In genomic region chr6:48533475-48533874, GRCm38 (mm10) we compare ENCODE assay signal across 23 mouse cellular contexts. TPM values are rescaled to one million over a fixed set of nuclear protein-coding genes. Genes with fewer than 3 reads are reported as not detected.
"Had no signal": no experiment of that assay in that cellular context is flagged by ENCODE, and none has a peak within 500 bp of the region (broad histone marks: within the 10 kb centered on the region; RNA-seq: fewer than 3 reads in every experiment).

No protein-coding gene starts in this region.

- H3K4me3 ChIP-seq: neural tube, embryonic 13.5 days; neural tube, embryonic 15.5 days; stomach, embryonic 15.5 days had no signal

- DNase-seq: retina, postnatal 1 day; right cerebral cortex, adult 18-20 months; right cerebral cortex, postnatal 14 days; right cerebral cortex, postnatal 25 days; right cerebral cortex, postnatal 4 days; spleen, adult 18-20 months; thymus, adult 18-20 months; thymus, adult 2 months; thymus, postnatal 14 days; thymus, postnatal 25 days; thymus, postnatal 36 days; thymus, postnatal 4 days had no signal

- H3K4me2 ChIP-seq: neural tube, embryonic 13.5 days; neural tube, embryonic 15.5 days; stomach, embryonic 15.5 days had no signal

- H3K27me3 ChIP-seq: neural tube, embryonic 13.5 days; neural tube, embryonic 15.5 days; stomach, embryonic 15.5 days had no signal

- H3K9ac ChIP-seq: neural tube, embryonic 13.5 days; neural tube, embryonic 15.5 days; stomach, embryonic 15.5 days had no signal

- H3K27ac ChIP-seq: neural tube, embryonic 13.5 days; neural tube, embryonic 15.5 days; stomach, embryonic 15.5 days; stomach, postnatal 0 days had no signal

- H3K9me3 ChIP-seq: neural tube, embryonic 13.5 days; neural tube, embryonic 15.5 days; stomach, embryonic 15.5 days had no signal

RNA-seq across cellular contexts. Expression of gene Atp6v0e2, which starts 3.9 kb away (rescaled TPM):
- total RNA-seq: neutrophil, adult 5-6 weeks had no signal

RNA-seq across cellular contexts. Expression of gene Rarres2, which starts 39.1 kb away (rescaled TPM):
- total RNA-seq: neutrophil, adult 5-6 weeks had no signal

RNA-seq across cellular contexts. Expression of gene Gm45021, which starts 55.9 kb away (rescaled TPM):
- total RNA-seq: neutrophil, adult 5-6 weeks had no signal
- polyA plus RNA-seq: neural tube, embryonic 13.5 days; neural tube, embryonic 14.5 days; neural tube, embryonic 15.5 days; small intestine, adult 2 months; spleen, adult 2 months; stomach, embryonic 14.5 days; stomach, embryonic 15.5 days; stomach, embryonic 16.5 days; stomach, postnatal 0 days; testis, adult 2 months; thymus, adult 2 months had no signal
